Mouse (Mus musculus): ENCODE measurements around the gene E030018B13Rik. TPM values are rescaled to one million over a fixed set of nuclear protein-coding genes. Genes with fewer than 3 reads are reported as not detected.

E030018B13Rik gene
- polyA plus RNA-seq, 1 experiment, result not detected

GRCm38 (mm10) chr7:63938066-63938913 is 21.6 kb downstream of the E030018B13Rik start:
- Histone ChIP-seq H3K27ac (ENCODE audit: insufficient read depth, low read depth, low read length) (peak overlapping the region; percentile 98), H3K27me3 (ENCODE audit: control insufficient read depth, insufficient read depth, low read length) (no peaks in the 10 kb centered on the region), H3K4me1 (ENCODE audit: control insufficient read depth, insufficient read depth, insufficient read length, low read length) (peaks cover 21% of the 10 kb centered on the region), H3K4me3 (ENCODE audit: low read depth, low read length) (peak overlapping the region; percentile 84), H3K36me3 (ENCODE audit: control insufficient read depth, insufficient read depth, low read length) (no peaks in the 10 kb centered on the region)
- 1% methylated on average over 121 of the region's 121 CpGs for WGBS
- no peak for TF ChIP-seq POLR2A (IDR thresholded peaks at IDR 0.05; ENCODE audit: low read depth, low read length)
- no peak for TF ChIP-seq CTCF (IDR thresholded peaks at IDR 0.05; ENCODE audit: extremely low read depth, insufficient read length, insufficient replicate concordance, low read depth, low read length)

- TF ChIP-seq POLR2A (IDR thresholded peaks at IDR 0.05; ENCODE audit: low read depth, low read length) (peak; percentile 94), CTCF (IDR thresholded peaks at IDR 0.05; ENCODE audit: extremely low read depth, insufficient read length, insufficient replicate concordance, low read depth, low read length) (no peak)
- under 1% methylated on average over 50 of the region's 50 CpGs for WGBS
- peaks cover 16% of the 10 kb centered on the region for H3K4me1 ChIP-seq (ENCODE audit: control insufficient read depth, insufficient read depth, insufficient read length, low read length)
- H3K27ac ChIP-seq (ENCODE audit: insufficient read depth, low read depth, low read length), result peak within 1 kb of the TSS; percentile 98
- H3K36me3 ChIP-seq (ENCODE audit: control insufficient read depth, insufficient read depth, low read length), result no peaks in the 10 kb centered on the region
- peak within 1 kb of the TSS; percentile 84 for H3K4me3 ChIP-seq (ENCODE audit: low read depth, low read length)
- H3K27me3 ChIP-seq (ENCODE audit: control insufficient read depth, insufficient read depth, low read length), result no peaks in the 10 kb centered on the region
Observed at GRCm38 (mm10) chr7:63938914-63939396, 22.3 kb downstream of the E030018B13Rik start, which contains the start of gene Klf13. Gene Klf13 (minus strand): TSS chr7:63938915.

- peaks cover 16% of the 10 kb centered on the region for H3K4me1 ChIP-seq (ENCODE audit: control insufficient read depth, insufficient read depth, insufficient read length, low read length)
- peak overlapping the region; percentile 82 for H3K4me3 ChIP-seq (ENCODE audit: low read depth, low read length)
- TF ChIP-seq CTCF (IDR thresholded peaks at IDR 0.05; ENCODE audit: extremely low read depth, insufficient read length, insufficient replicate concordance, low read depth, low read length), result peak; percentile 19; the same call in 1 of the 2 replicates
- no peak for TF ChIP-seq POLR2A (IDR thresholded peaks at IDR 0.05; ENCODE audit: low read depth, low read length)
- H3K36me3 ChIP-seq (ENCODE audit: control insufficient read depth, insufficient read depth, low read length), result no peaks in the 10 kb centered on the region
- H3K27me3 ChIP-seq (ENCODE audit: control insufficient read depth, insufficient read depth, low read length), result no peaks in the 10 kb centered on the region
- WGBS, result 1% methylated on average over 39 of the region's 39 CpGs
- peak overlapping the region; percentile 98 for H3K27ac ChIP-seq (ENCODE audit: insufficient read depth, low read depth, low read length)
Observed at GRCm38 (mm10) chr7:63939397-63939951, 22.8 kb downstream of the E030018B13Rik start.

DNA sequence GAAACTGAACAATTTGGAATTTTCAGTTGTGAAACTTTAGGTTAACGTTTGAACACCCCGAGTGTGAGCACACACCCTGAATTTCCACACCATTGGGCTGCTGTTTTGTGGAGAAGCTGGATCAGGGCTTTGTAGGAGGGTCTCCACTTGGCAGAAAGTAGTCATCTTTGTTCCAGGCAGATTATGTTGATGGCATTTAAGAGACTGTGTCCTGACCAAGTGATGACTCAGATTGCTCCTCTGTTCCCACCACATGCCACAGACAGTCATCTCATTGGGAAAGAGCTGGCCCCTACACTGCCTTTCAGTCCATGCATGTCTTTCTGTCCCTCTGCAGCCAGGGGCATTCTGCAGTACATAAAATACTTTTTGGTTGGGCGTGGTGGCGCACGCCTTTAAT is 23.7 kb downstream of the E030018B13Rik start:
- H3K4me3 ChIP-seq (ENCODE audit: low read depth, low read length), result no peak overlapping the region
- 83% methylated on average over 5 of the region's 5 CpGs for whole genome bisulfite sequencing
- H3K27ac ChIP-seq (ENCODE audit: insufficient read depth, low read depth, low read length), result peak overlapping the region; percentile 98; the same call in 1 of the 2 replicates

DNA sequence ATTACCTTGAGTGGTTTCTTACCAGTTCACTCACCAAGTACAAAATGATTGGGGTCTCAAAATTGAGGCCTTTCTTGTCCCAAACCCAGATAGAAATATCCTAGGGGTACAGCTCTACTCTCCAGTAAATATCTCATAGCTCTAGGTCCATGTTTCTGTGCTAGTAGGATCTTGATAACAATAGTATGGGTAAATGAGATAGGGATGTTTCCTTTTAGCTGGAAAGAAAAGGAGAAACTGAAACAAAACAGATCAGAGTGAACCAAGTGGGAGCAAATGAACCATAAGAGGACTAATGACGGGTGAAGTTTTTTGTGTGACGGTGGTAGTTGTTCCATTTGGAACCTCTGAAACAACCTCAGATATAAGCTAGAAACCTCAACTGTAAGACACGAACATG is 24.4 kb downstream of the E030018B13Rik start:
- H3K4me1 ChIP-seq (ENCODE audit: control insufficient read depth, insufficient read depth, insufficient read length, low read length), result peaks cover 6% of the 10 kb centered on the region
- TF ChIP-seq POLR2A (IDR thresholded peaks at IDR 0.05; ENCODE audit: low read depth, low read length), result no peak
- TF ChIP-seq CTCF (IDR thresholded peaks at IDR 0.05; ENCODE audit: extremely low read depth, insufficient read length, insufficient replicate concordance, low read depth, low read length), result no peak
- H3K36me3 ChIP-seq (ENCODE audit: control insufficient read depth, insufficient read depth, low read length), result no peaks in the 10 kb centered on the region
- no peaks in the 10 kb centered on the region for H3K27me3 ChIP-seq (ENCODE audit: control insufficient read depth, insufficient read depth, low read length)
- no peak overlapping the region for H3K27ac ChIP-seq (ENCODE audit: insufficient read depth, low read depth, low read length)
- no peak overlapping the region for H3K4me3 ChIP-seq (ENCODE audit: low read depth, low read length)
- 85% methylated on average over 3 of the region's 3 CpGs for WGBS

More for the DNA sequence above, 23.7 kb downstream of the E030018B13Rik start:
- TF ChIP-seq CTCF (IDR thresholded peaks at IDR 0.05; ENCODE audit: extremely low read depth, insufficient read length, insufficient replicate concordance, low read depth, low read length) (no peak), POLR2A (IDR thresholded peaks at IDR 0.05; ENCODE audit: low read depth, low read length) (no peak)
- Histone ChIP-seq H3K27me3 (ENCODE audit: control insufficient read depth, insufficient read depth, low read length) (no peaks in the 10 kb centered on the region), H3K36me3 (ENCODE audit: control insufficient read depth, insufficient read depth, low read length) (no peaks in the 10 kb centered on the region), H3K4me1 (ENCODE audit: control insufficient read depth, insufficient read depth, insufficient read length, low read length) (peaks cover 12% of the 10 kb centered on the region)

DNA sequence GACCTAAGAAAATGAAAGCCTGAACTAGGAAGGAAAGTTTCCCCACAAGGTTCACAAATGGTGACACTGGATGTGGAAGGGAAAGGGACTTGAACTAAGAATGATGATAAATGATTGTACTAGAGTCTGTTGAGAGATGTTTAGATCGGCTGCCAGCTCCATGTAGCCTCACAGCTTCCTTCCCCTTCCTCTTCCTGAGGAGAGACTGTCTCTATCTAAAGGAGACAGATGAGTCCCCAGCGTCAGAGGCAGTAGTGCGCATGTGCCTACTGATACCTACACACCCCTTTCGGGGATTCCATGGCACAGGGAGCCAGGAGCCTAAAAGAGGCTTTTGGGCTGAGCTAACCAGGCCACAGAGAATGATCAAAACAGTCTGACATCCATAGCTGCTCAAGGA is 24.8 kb downstream of the E030018B13Rik start:
- TF ChIP-seq POLR2A (IDR thresholded peaks at IDR 0.05; ENCODE audit: low read depth, low read length) (no peak), CTCF (IDR thresholded peaks at IDR 0.05; ENCODE audit: extremely low read depth, insufficient read length, insufficient replicate concordance, low read depth, low read length) (no peak)
- no peak overlapping the region for H3K27ac ChIP-seq (ENCODE audit: insufficient read depth, low read depth, low read length)
- WGBS, result 86% methylated on average over 4 of the region's 4 CpGs
- H3K4me3 ChIP-seq (ENCODE audit: low read depth, low read length), result no peak overlapping the region
- no peaks in the 10 kb centered on the region for H3K27me3 ChIP-seq (ENCODE audit: control insufficient read depth, insufficient read depth, low read length)
- H3K4me1 ChIP-seq (ENCODE audit: control insufficient read depth, insufficient read depth, insufficient read length, low read length), result peaks cover 6% of the 10 kb centered on the region
- no peaks in the 10 kb centered on the region for H3K36me3 ChIP-seq (ENCODE audit: control insufficient read depth, insufficient read depth, low read length)

GRCm38 (mm10) chr7:63943946-63944345 is 27.3 kb downstream of the E030018B13Rik start:
- Histone ChIP-seq H3K4me1 (ENCODE audit: control insufficient read depth, insufficient read depth, insufficient read length, low read length) (peaks cover 18% of the 10 kb centered on the region), H3K4me3 (ENCODE audit: low read depth, low read length) (no peak overlapping the region), H3K27ac (ENCODE audit: insufficient read depth, low read depth, low read length) (no peak overlapping the region), H3K27me3 (ENCODE audit: control insufficient read depth, insufficient read depth, low read length) (no peaks in the 10 kb centered on the region), H3K36me3 (ENCODE audit: control insufficient read depth, insufficient read depth, low read length) (no peaks in the 10 kb centered on the region)
- no peak for TF ChIP-seq CTCF (IDR thresholded peaks at IDR 0.05; ENCODE audit: extremely low read depth, insufficient read length, insufficient replicate concordance, low read depth, low read length)
- TF ChIP-seq POLR2A (IDR thresholded peaks at IDR 0.05; ENCODE audit: low read depth, low read length), result no peak
- 64% methylated on average over 2 of the region's 2 CpGs for WGBS
